Mouse (Mus musculus): ENCODE data around the gene Vmn2r80.

DNA sequence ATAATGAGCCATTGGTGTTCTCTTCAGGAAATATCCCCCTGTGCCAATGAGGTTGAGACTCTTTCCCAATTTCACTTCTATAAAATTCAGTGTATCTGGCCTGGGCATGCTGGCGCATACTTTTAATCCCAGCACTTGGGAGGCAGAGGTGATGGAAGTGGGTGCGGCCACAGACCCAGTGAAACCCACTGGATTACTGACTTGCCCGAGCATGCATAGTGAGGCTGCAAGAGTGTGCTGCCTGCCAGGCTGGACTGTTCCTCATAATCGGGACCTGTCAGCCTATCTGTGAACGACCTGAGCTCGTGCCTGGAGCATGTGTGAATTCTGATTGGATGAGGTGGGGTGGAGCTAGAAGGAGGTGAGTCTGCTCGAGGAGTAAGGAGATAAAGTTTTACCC lies 73.6 kb downstream of the Vmn2r80 start:
- TF ChIP-seq CTCF (IDR thresholded peaks at IDR 0.05; ENCODE audit: borderline replicate concordance, extremely low read depth, insufficient read depth, insufficient read length), result no peak
- no peak for TF ChIP-seq POLR2A (IDR thresholded peaks at IDR 0.05; ENCODE audit: borderline replicate concordance, extremely low read depth, insufficient read depth, insufficient read length, poor library complexity, severe bottlenecking)
